25 mouse cellular contexts compared by ENCODE assay signal in the genomic region with DNA sequence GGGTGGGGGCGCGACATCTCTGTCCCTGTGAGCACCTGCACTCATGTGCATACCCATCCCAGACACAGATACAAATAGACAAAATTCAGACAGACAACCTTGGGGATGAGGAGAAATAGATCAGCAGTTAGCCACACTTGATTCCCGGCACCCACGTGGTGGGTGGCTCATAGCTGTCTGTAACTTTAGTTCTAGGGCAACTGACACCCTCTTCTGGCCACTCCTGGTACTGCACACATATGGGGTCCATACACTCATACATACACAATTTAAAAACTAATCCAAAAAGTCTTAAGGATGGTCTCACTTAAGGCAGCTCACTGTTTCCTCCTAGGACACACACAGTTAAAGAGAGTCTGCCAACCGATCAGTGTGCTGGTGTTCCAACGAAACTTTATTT.
DNase-seq lines count a peak whose midpoint lies in the region; ATAC-seq and TF ChIP-seq lines count a peak whose summit lies in the region.
"Had no signal": no experiment of that assay in that cellular context is flagged by ENCODE, and none has a peak within 500 bp of the region (broad histone marks: within the 10 kb centered on the region; RNA-seq: fewer than 3 reads in every experiment).

No protein-coding gene starts in this region.

- no peak overlapping the region for H3K9ac ChIP-seq in forebrain, postnatal 0 days
- no peak overlapping the region for H3K9ac ChIP-seq in forebrain, embryonic 15.5 days (replicated peaks)
- no peak overlapping the region for H3K9ac ChIP-seq in midbrain, postnatal 0 days (replicated peaks; ENCODE audit: low read length, poor library complexity, severe bottlenecking)
- H3K9ac ChIP-seq in midbrain, embryonic 15.5 days: no peak overlapping the region
- H3K9ac ChIP-seq in stomach, postnatal 0 days (ENCODE audit: low read length): no peak overlapping the region
- H3K9ac ChIP-seq: hindbrain, embryonic 15.5 days; intestine, embryonic 15.5 days; kidney, embryonic 15.5 days; neural tube, embryonic 15.5 days had no signal

- 95% methylated on average over 6 of the region's 6 CpGs for WGBS in forebrain, postnatal 0 days
- 96% methylated on average over 6 of the region's 6 CpGs for WGBS in forebrain, embryonic 15.5 days
- WGBS in midbrain, postnatal 0 days: 97% methylated on average over 6 of the region's 6 CpGs
- WGBS in midbrain, embryonic 15.5 days: 96% methylated on average over 6 of the region's 6 CpGs
- 79% methylated on average over 6 of the region's 6 CpGs for WGBS in stomach, postnatal 0 days

- H3K4me3 ChIP-seq in forebrain, postnatal 0 days (ENCODE audit: low read depth, low read length): no peak overlapping the region
- no peak overlapping the region for H3K4me3 ChIP-seq in forebrain, embryonic 15.5 days
- no peak overlapping the region for H3K4me3 ChIP-seq in layer of hippocampus, adult 2 months
- H3K4me3 ChIP-seq in midbrain, postnatal 0 days (ENCODE audit: low read depth, low read length): no peak overlapping the region
- H3K4me3 ChIP-seq in midbrain, embryonic 15.5 days: no peak overlapping the region
- H3K4me3 ChIP-seq in stomach, postnatal 0 days (ENCODE audit: low read depth, low read length): no peak overlapping the region
- H3K4me3 ChIP-seq: embryonic facial prominence, embryonic 10.5 days; heart, embryonic 10.5 days; hindbrain, embryonic 15.5 days; intestine, embryonic 15.5 days; kidney, embryonic 15.5 days; limb, embryonic 10.5 days; midbrain, embryonic 10.5 days; neural tube, embryonic 15.5 days had no signal

- TF ChIP-seq EP300 in stomach, postnatal 0 days (optimal IDR thresholded peaks at IDR 0.05): no peak

- no peaks in the 10 kb centered on the region for H3K9me3 ChIP-seq in forebrain, postnatal 0 days (ENCODE audit: low read length)
- H3K9me3 ChIP-seq in forebrain, embryonic 15.5 days: no peaks in the 10 kb centered on the region
- no peaks in the 10 kb centered on the region for H3K9me3 ChIP-seq in midbrain, postnatal 0 days (ENCODE audit: low read length)
- no peaks in the 10 kb centered on the region for H3K9me3 ChIP-seq in midbrain, embryonic 15.5 days
- H3K9me3 ChIP-seq in stomach, postnatal 0 days (ENCODE audit: control insufficient read depth, low read length): no peaks in the 10 kb centered on the region
- H3K9me3 ChIP-seq: hindbrain, embryonic 15.5 days; intestine, embryonic 15.5 days; limb, embryonic 10.5 days; neural tube, embryonic 15.5 days had no signal

- H3K4me1 ChIP-seq in forebrain, postnatal 0 days (ENCODE audit: insufficient read depth): peaks cover 16% of the 10 kb centered on the region
- peaks cover 25% of the 10 kb centered on the region for H3K4me1 ChIP-seq in forebrain, embryonic 15.5 days
- 0 out of 2 replicates have a peak, but pooled peaks cover 5% of the 10 kb centered on the region for H3K4me1 ChIP-seq in midbrain, postnatal 0 days (ENCODE audit: insufficient read depth, low read length)
- H3K4me1 ChIP-seq in midbrain, embryonic 15.5 days: peaks cover 24% of the 10 kb centered on the region
- no peaks in the 10 kb centered on the region for H3K4me1 ChIP-seq in stomach, postnatal 0 days (replicated peaks; ENCODE audit: control insufficient read depth, insufficient read depth)

- no peak for ATAC-seq in forebrain, postnatal 0 days
- no peak for ATAC-seq in forebrain, embryonic 15.5 days (replicated peaks)
- no peak for ATAC-seq in midbrain, postnatal 0 days (ENCODE audit: low FRiP score)
- no peak for ATAC-seq in midbrain, embryonic 15.5 days (replicated peaks)
- ATAC-seq in stomach, postnatal 0 days (ENCODE audit: low FRiP score, low TSS enrichment): no peak
- ATAC-seq: forebrain, embryonic 16.5 days; intestine, embryonic 15.5 days had no signal

- H3K27me3 ChIP-seq in forebrain, postnatal 0 days (ENCODE audit: insufficient read depth, low read length): no peaks in the 10 kb centered on the region
- no peaks in the 10 kb centered on the region for H3K27me3 ChIP-seq in forebrain, embryonic 15.5 days
- no peaks in the 10 kb centered on the region for H3K27me3 ChIP-seq in midbrain, postnatal 0 days (ENCODE audit: insufficient read depth, low read length)
- H3K27me3 ChIP-seq in midbrain, embryonic 15.5 days (replicated peaks): no peaks in the 10 kb centered on the region
- no peaks in the 10 kb centered on the region for H3K27me3 ChIP-seq in stomach, postnatal 0 days (ENCODE audit: control insufficient read depth, insufficient read depth, low read length)
- H3K27me3 ChIP-seq: hindbrain, embryonic 15.5 days; neural tube, embryonic 15.5 days had no signal

- DNase-seq in forebrain, postnatal 0 days: no peak
- DNase-seq in layer of hippocampus, adult 2 months (ENCODE audit: low spot score in 2 of 2): no peak
- DNase-seq in layer of hippocampus, postnatal 36 days: no peak
- DNase-seq in midbrain, postnatal 0 days (ENCODE audit: low spot score): no peak
- DNase-seq in stomach, postnatal 0 days (ENCODE audit: low spot score): no peak
- no peak for DNase-seq in right cerebral cortex, postnatal 14 days
- DNase-seq: adrenal gland, postnatal 10 days; cerebellum, adult 8-10 months; gastrocnemius, postnatal 36 days; heart, postnatal 4 days; kidney, postnatal 4 days; layer of hippocampus, adult 9-11 months; lung, adult 18-20 months; thymus, postnatal 25 days had no signal

- H3K4me2 ChIP-seq in forebrain, postnatal 0 days (ENCODE audit: low read depth): no peak overlapping the region
- H3K4me2 ChIP-seq in forebrain, embryonic 15.5 days (replicated peaks): no peak overlapping the region
- H3K4me2 ChIP-seq in midbrain, postnatal 0 days (ENCODE audit: low read depth, low read length, poor library complexity, severe bottlenecking): no peak overlapping the region
- H3K4me2 ChIP-seq in midbrain, embryonic 15.5 days: no peak overlapping the region
- H3K4me2 ChIP-seq in stomach, postnatal 0 days (replicated peaks; ENCODE audit: low read depth): no peak overlapping the region
- H3K4me2 ChIP-seq: hindbrain, embryonic 15.5 days; intestine, embryonic 15.5 days; kidney, embryonic 15.5 days; neural tube, embryonic 15.5 days had no signal

- no peak overlapping the region for H3K27ac ChIP-seq in forebrain, postnatal 0 days (ENCODE audit: low read depth, low read length)
- H3K27ac ChIP-seq in forebrain, embryonic 15.5 days (replicated peaks): no peak overlapping the region
- H3K27ac ChIP-seq in layer of hippocampus, adult 2 months: no peak overlapping the region
- no peak overlapping the region for H3K27ac ChIP-seq in midbrain, postnatal 0 days (ENCODE audit: low read depth, low read length)
- no peak overlapping the region for H3K27ac ChIP-seq in midbrain, embryonic 15.5 days
- H3K27ac ChIP-seq in stomach, postnatal 0 days (replicated peaks): no peak overlapping the region
- H3K27ac ChIP-seq: embryonic facial prominence, embryonic 10.5 days; heart, embryonic 10.5 days; hindbrain, embryonic 15.5 days; intestine, embryonic 15.5 days; kidney, embryonic 15.5 days; limb, embryonic 10.5 days; midbrain, embryonic 10.5 days; neural tube, embryonic 15.5 days had no signal

- no peaks in the 10 kb centered on the region for H3K36me3 ChIP-seq in forebrain, postnatal 0 days (ENCODE audit: insufficient read depth)
- no peaks in the 10 kb centered on the region for H3K36me3 ChIP-seq in forebrain, embryonic 15.5 days
- H3K36me3 ChIP-seq in midbrain, postnatal 0 days (ENCODE audit: insufficient read depth, low read length): no peaks in the 10 kb centered on the region; the same call in 1 of the 2 replicates
- no peaks in the 10 kb centered on the region for H3K36me3 ChIP-seq in midbrain, embryonic 15.5 days (replicated peaks)
- H3K36me3 ChIP-seq in stomach, postnatal 0 days (ENCODE audit: control insufficient read depth, insufficient read depth, low read length): no peaks in the 10 kb centered on the region
- H3K36me3 ChIP-seq: embryonic facial prominence, embryonic 10.5 days; heart, embryonic 10.5 days; hindbrain, embryonic 15.5 days; intestine, embryonic 15.5 days; kidney, embryonic 15.5 days; limb, embryonic 10.5 days; midbrain, embryonic 10.5 days; neural tube, embryonic 15.5 days had no signal

- peak; percentile 47 for TF ChIP-seq CTCF in forebrain, postnatal 0 days (IDR thresholded peaks at IDR 0.05; ENCODE audit: low read depth)
- peak; percentile 61 for TF ChIP-seq CTCF in layer of hippocampus, adult 2 months (conservative IDR thresholded peaks at IDR 0.05)
- TF ChIP-seq CTCF in midbrain, postnatal 0 days (IDR thresholded peaks at IDR 0.05): peak; percentile 50
- TF ChIP-seq CTCF in stomach, postnatal 0 days (IDR thresholded peaks at IDR 0.05; ENCODE audit: low read depth): peak; percentile 34
